In genomic region chr5:139803601-139804102, GRCm38 (mm10) we compare ENCODE assay signal across 9 mouse cellular contexts. TPM values are rescaled to one million over a fixed set of nuclear protein-coding genes. Genes with fewer than 3 reads are reported as not detected.
DNase-seq lines count a peak whose midpoint lies in the region; ATAC-seq and TF ChIP-seq lines count a peak whose summit lies in the region.
"Had no signal": no experiment of that assay in that cellular context is flagged by ENCODE, and none has a peak within 500 bp of the region (broad histone marks: within the 10 kb centered on the region; RNA-seq: fewer than 3 reads in every experiment).

No protein-coding gene starts in this region.

- peak; percentile 57 for ATAC-seq in erythroblast, adult 5-6 weeks (replicated peaks; ENCODE audit: low FRiP score, poor library complexity, severe bottlenecking)
- peak; percentile 64 for ATAC-seq in liver, embryonic 14.5 days (ENCODE audit: insufficient read depth)

- WGBS in liver, embryonic 14.5 days (ENCODE audit: insufficient replicate concordance): 4% methylated on average over 12 of the region's 12 CpGs

- no peak overlapping the region for H3K9ac ChIP-seq in ES-E14 (ENCODE audit: insufficient read depth, low read depth, low read length, poor library complexity, severe bottlenecking)
- H3K9ac ChIP-seq in liver, embryonic 14.5 days (replicated peaks): peak overlapping the region; percentile 65

- peaks cover 0 to 12% of the 10 kb centered on the region in 2 experiments; a peak in 2 of 4 replicates for H3K4me1 ChIP-seq in ES-E14 (ENCODE audit: control insufficient read depth in 2 of 2, insufficient read depth in 2 of 2, low read length in 2 of 2, poor library complexity in 1 of 2)
- H3K4me1 ChIP-seq in liver, embryonic 14.5 days (replicated peaks; ENCODE audit: control insufficient read depth in 2 of 2, insufficient read depth in 2 of 2, low read length in 1 of 2): peaks cover 40 to 45% of the 10 kb centered on the region in 2 experiments

- no peaks in the 10 kb centered on the region for H3K9me3 ChIP-seq in ES-E14 (ENCODE audit: control insufficient read depth, insufficient read depth, low read depth, low read length)
- no peaks in the 10 kb centered on the region; the same call in 1 of the 2 replicates for H3K9me3 ChIP-seq in liver, embryonic 14.5 days (ENCODE audit: control insufficient read depth, low read length)

- H3K4me3 ChIP-seq in ES-E14 (ENCODE audit: insufficient read depth in 1 of 2, low read depth in 1 of 2, low read length in 2 of 2, poor library complexity in 1 of 2, severe bottlenecking in 1 of 2): no peak overlapping the region; a peak in 1 of 4 replicates
- peak overlapping the region; percentile 15 to 22 for H3K4me3 ChIP-seq in liver, embryonic 14.5 days (ENCODE audit: insufficient read depth in 1 of 2, low read depth in 2 of 2, low read length in 2 of 2)

- peak; percentile 65 to 68 for DNase-seq in B cell, adult 2 months
- peak; percentile 46 for DNase-seq in ES-E14 (ENCODE audit: low read depth, low spot score)
- DNase-seq in induced T-regulatory cell, adult 2 months (ENCODE audit: low read depth): peak; percentile 55
- DNase-seq in liver, embryonic 14.5 days (ENCODE audit: low read depth in 3 of 3, low spot score in 3 of 3): peak in 2 of 3 experiments; percentile 70 to 73
- peak; percentile 65 for DNase-seq in naive thymus-derived CD4-positive, alpha-beta T cell, adult 2 months (ENCODE audit: low read depth)
- no peak for DNase-seq in frontal cortex, adult 2 months (ENCODE audit: extremely low spot score in 1 of 2, low spot score in 1 of 2)
- DNase-seq in layer of hippocampus, adult 11-12 months (ENCODE audit: low spot score): no peak

- in situ Hi-C loops in ES-E14 (cut with MboI; ENCODE audit: low sequenced_read_pairs in 2 of 2, unreplicated experiment in 2 of 2): no loop called here

- peaks cover 19% of the 10 kb centered on the region for H3K36me3 ChIP-seq in ES-E14 (ENCODE audit: control insufficient read depth, insufficient read depth, low read length, poor library complexity, severe bottlenecking)
- H3K36me3 ChIP-seq in liver, embryonic 14.5 days (replicated peaks; ENCODE audit: control insufficient read depth, insufficient read depth, low read depth): peaks cover 45% of the 10 kb centered on the region

- no peak for TF ChIP-seq CTCF in liver, embryonic 14.5 days (IDR thresholded peaks at IDR 0.05; ENCODE audit: low read depth)

- H3K27me3 ChIP-seq in liver, embryonic 14.5 days (ENCODE audit: control insufficient read depth, insufficient read depth, low read length): no peaks in the 10 kb centered on the region

- H3K27ac ChIP-seq in ES-E14 (ENCODE audit: insufficient read depth, low read depth, low read length, poor library complexity, severe bottlenecking): no peak overlapping the region
- H3K27ac ChIP-seq in liver, embryonic 14.5 days: peak overlapping the region; percentile 95

- TF ChIP-seq EP300 in liver, embryonic 14.5 days (IDR thresholded peaks at IDR 0.05; ENCODE audit: low read depth): no peak

- H3K4me2 ChIP-seq in liver, embryonic 14.5 days (ENCODE audit: low read depth): peak overlapping the region; percentile 66

TF ChIP-seq in ES-E14, 5 proteins besides CTCF, POLR2A, EP300 and RAD21:
- TF ChIP-seq HCFC1 (IDR thresholded peaks at IDR 0.05; ENCODE audit: borderline replicate concordance, insufficient read depth, low read length) (0 out of 2 replicates have a peak, but pooled peaks have one; percentile 24), MAFK (IDR thresholded peaks at IDR 0.05; ENCODE audit: insufficient read depth, low read depth, low read length) (no peak), ZC3H11A (IDR thresholded peaks at IDR 0.05; ENCODE audit: borderline replicate concordance, low read depth, low read length) (no peak), ZNF384 (IDR thresholded peaks at IDR 0.05; ENCODE audit: low read depth, low read length) (no peak)

RNA-seq across cellular contexts. Expression of gene Mafk, which starts 12.3 kb away (rescaled TPM):
- 16.8 and 19.9 TPM in 2 replicates for total RNA-seq in ES-E14 (2012; rRNA removed)
- 72.4 and 83.0 TPM in 2 replicates for total RNA-seq in erythroblast, adult 5-6 weeks (2015; ENCODE audit: low replicate concordance)
- total RNA-seq in erythroblast, adult 5-6 weeks (2017; ENCODE audit: low replicate concordance): 147 and 218 TPM in 2 replicates
- 21.6 and 23.0 TPM in 2 replicates for polyA plus RNA-seq in liver, embryonic 14.5 days (2012; rRNA removed)
- polyA plus RNA-seq in liver, embryonic 14.5 days (2014; fragmentation: Nextera tagmentation; extraction: Ambion mirVana): 20.7 and 22.7 TPM in 2 replicates
- polyA plus RNA-seq in frontal cortex, adult 2 months (2012; rRNA removed): 6.9 and 7.3 TPM in 2 replicates

RNA-seq across cellular contexts. Expression of gene Tmem184a, which starts 16.1 kb away (rescaled TPM):
- 2.7 and 4.9 TPM in 2 replicates for total RNA-seq in ES-E14 (2012; rRNA removed)
- total RNA-seq in erythroblast, adult 5-6 weeks (2015; ENCODE audit: low replicate concordance): not detected in 2 replicates
- 0.14 TPM in 1 of 2 replicates, not detected in the other for total RNA-seq in erythroblast, adult 5-6 weeks (2017; ENCODE audit: low replicate concordance)
- 0.75 TPM in 2 replicates for polyA plus RNA-seq in liver, embryonic 14.5 days (2012; rRNA removed)
- 0.90 and 1.2 TPM in 2 replicates for polyA plus RNA-seq in liver, embryonic 14.5 days (2014; fragmentation: Nextera tagmentation; extraction: Ambion mirVana)
- 0.10 and 0.34 TPM in 2 replicates for polyA plus RNA-seq in frontal cortex, adult 2 months (2012; rRNA removed)

RNA-seq across cellular contexts. Expression of gene Gm26938, which starts 22.6 kb away (rescaled TPM):
- not detected in 2 replicates for total RNA-seq in ES-E14 (2012; rRNA removed)
- total RNA-seq in erythroblast, adult 5-6 weeks (2015; ENCODE audit: low replicate concordance): not detected in 2 replicates
- not detected in 2 replicates for total RNA-seq in erythroblast, adult 5-6 weeks (2017; ENCODE audit: low replicate concordance)
- not detected in 2 replicates for polyA plus RNA-seq in liver, embryonic 14.5 days (2012; rRNA removed)
- not detected in 2 replicates for polyA plus RNA-seq in liver, embryonic 14.5 days (2014; fragmentation: Nextera tagmentation; extraction: Ambion mirVana)
- polyA plus RNA-seq in frontal cortex, adult 2 months (2012; rRNA removed): not detected in 2 replicates
- total RNA-seq: gastrocnemius, postnatal 4 days had no signal

RNA-seq across cellular contexts. Expression of gene Psmg3, which starts 23.0 kb away (rescaled TPM):
- 24.7 and 28.6 TPM in 2 replicates for total RNA-seq in ES-E14 (2012; rRNA removed)
- 4.0 and 6.0 TPM in 2 replicates for total RNA-seq in erythroblast, adult 5-6 weeks (2015; ENCODE audit: low replicate concordance)
- total RNA-seq in erythroblast, adult 5-6 weeks (2017; ENCODE audit: low replicate concordance): 4.3 and 6.1 TPM in 2 replicates
- polyA plus RNA-seq in liver, embryonic 14.5 days (2012; rRNA removed): 34.5 and 41.9 TPM in 2 replicates
- polyA plus RNA-seq in liver, embryonic 14.5 days (2014; fragmentation: Nextera tagmentation; extraction: Ambion mirVana): 46.5 and 56.0 TPM in 2 replicates
- polyA plus RNA-seq in frontal cortex, adult 2 months (2012; rRNA removed): 29.9 and 32.5 TPM in 2 replicates

RNA-seq across cellular contexts. Expression of gene Ints1, which starts 28.2 kb away (rescaled TPM):
- 164 and 203 TPM in 2 replicates for total RNA-seq in ES-E14 (2012; rRNA removed)
- 21.3 and 30.7 TPM in 2 replicates for total RNA-seq in erythroblast, adult 5-6 weeks (2015; ENCODE audit: low replicate concordance)
- 10.9 and 28.0 TPM in 2 replicates for total RNA-seq in erythroblast, adult 5-6 weeks (2017; ENCODE audit: low replicate concordance)
- 12.1 and 14.5 TPM in 2 replicates for polyA plus RNA-seq in liver, embryonic 14.5 days (2012; rRNA removed)
- 13.5 and 17.5 TPM in 2 replicates for polyA plus RNA-seq in liver, embryonic 14.5 days (2014; fragmentation: Nextera tagmentation; extraction: Ambion mirVana)
- polyA plus RNA-seq in frontal cortex, adult 2 months (2012; rRNA removed): 70.4 and 73.5 TPM in 2 replicates

Comparison
In these comparisons a context has a peak if more than half of its experiments do, and no peak if none do; other contexts are left out.
1. DNase-seq: peak in B cell, adult 2 months (2 of 2), ES-E14 (single experiment), induced T-regulatory cell, adult 2 months (single experiment), liver, embryonic 14.5 days (2 of 3) and naive thymus-derived CD4-positive, alpha-beta T cell, adult 2 months (single experiment); none in frontal cortex, adult 2 months (0 of 2) and layer of hippocampus, adult 11-12 months (single experiment).
2. H3K4me3 ChIP-seq: peak in liver, embryonic 14.5 days (2 of 2); none in ES-E14 (0 of 2).